Mouse (Mus musculus): ENCODE data around the gene Cd248.

DNA sequence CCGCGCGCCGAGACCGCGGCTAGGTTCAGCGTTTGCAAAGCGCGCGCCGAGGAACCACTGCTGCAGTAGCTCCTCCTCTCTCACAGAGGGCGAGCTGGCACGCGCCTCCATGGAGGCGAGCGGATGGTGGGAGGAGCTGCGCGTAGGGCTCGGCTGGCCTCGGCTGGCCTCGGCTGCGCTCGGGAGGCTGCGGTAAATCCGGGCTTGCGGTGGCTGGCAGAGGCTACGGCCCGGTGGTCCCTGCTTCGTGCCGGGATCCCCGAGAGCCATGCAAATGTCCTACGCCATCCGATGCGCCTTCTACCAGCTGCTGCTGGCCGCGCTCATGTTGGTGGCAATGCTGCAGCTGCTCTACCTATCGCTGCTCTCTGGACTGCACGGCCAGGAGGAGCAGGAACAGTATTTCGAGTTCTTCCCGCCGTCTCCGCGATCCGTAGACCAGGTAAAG, 29.1 kb upstream of the Cd248 start, which contains the start of the genes B4gat1 and AC124502.3:
- no peak for TF ChIP-seq MAX (IDR thresholded peaks at IDR 0.05)
- peak; percentile 68 for TF ChIP-seq CTCF (IDR thresholded peaks at IDR 0.05; ENCODE audit: control insufficient read depth, insufficient read depth, insufficient read length)
- no peak for TF ChIP-seq MYOD1 (IDR thresholded peaks at IDR 0.05; ENCODE audit: control insufficient read depth, insufficient read length, low read depth)
- TF ChIP-seq USF1 (IDR thresholded peaks at IDR 0.05; ENCODE audit: low read depth), result no peak

Measured in C2C12 (cell line).